Mouse (Mus musculus) megakaryocyte, embryonic 14.5 days (primary cell): ENCODE measurements around the gene Mrps35.

Experiments
- FLI1 ChIP-seq: IDR thresholded peaks from 2 replicates; pipeline ENCODE4 v1.6.1; 2012; ENCODE audit warnings: low read length, inconsistent platforms, mixed read lengths
- GATA1 ChIP-seq: IDR thresholded peaks from 3 replicates; pipeline ENCODE4 v1.6.1; 2012; ENCODE audit warnings: mixed read lengths, low read length, inconsistent platforms, borderline replicate concordance

DNA sequence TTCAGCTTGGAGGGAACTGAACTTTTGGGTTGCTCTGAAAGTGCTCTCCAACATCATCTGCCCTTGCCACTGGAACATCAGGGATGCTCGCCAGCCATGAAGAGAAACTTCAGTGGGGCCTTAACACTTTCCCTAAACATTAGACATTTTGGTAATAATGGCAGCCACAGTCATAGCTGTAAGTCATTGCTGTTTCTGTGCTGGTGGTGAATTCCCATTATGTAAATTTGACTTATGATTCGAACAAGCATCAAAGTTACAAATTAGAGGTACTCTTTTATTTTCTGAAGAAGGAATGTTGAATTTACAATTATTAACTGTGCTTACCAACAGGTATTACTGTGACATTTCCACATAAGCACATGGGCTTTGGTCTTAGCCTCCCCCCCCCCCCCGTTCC is 75.6 kb downstream of the Mrps35 start:
- TF ChIP-seq GATA1 (no peak), FLI1 (no peak)
